Mouse (Mus musculus) MEL (cell line): ENCODE results near the gene Zswim7. TPM values are rescaled to one million over a fixed set of nuclear protein-coding genes. Genes with fewer than 3 reads are reported as not detected.

Experiments used
- DNase-seq: peaks from one replicate; pipeline ENCODE4 v3.0.0; 2011; ENCODE audit warnings: low read depth, low spot score
- H3K27ac ChIP-seq: 2 replicates; pipeline ENCODE4 v1.5.1; 2012; ENCODE audit warnings: low read depth, mild to moderate bottlenecking, control low read depth, low read length, moderate library complexity; ENCODE audit not compliant: control insufficient read depth
- H3K27me3 ChIP-seq, 2 experiments: fragments of 150-350 bp in 1 of 2; sonication (generic) in 1 of 2; 2 replicates each; pipeline ENCODE4 v1.6.1; 2012; ENCODE audit warnings: low read length in 2 of 2, mild to moderate bottlenecking in 2 of 2, improper control_type of control experiment in 1 of 2, moderate library complexity in 1 of 2; ENCODE audit not compliant: insufficient read depth in 2 of 2, control insufficient read depth in 1 of 2
- H3K36me3 ChIP-seq, 2 experiments: 2 replicates each; pipeline ENCODE4 v1.6.1; 2012 to 2014; ENCODE audit warnings: low read length in 2 of 2, improper control_type of control experiment in 1 of 2, inconsistent platforms in 1 of 2, mild to moderate bottlenecking in 1 of 2; ENCODE audit not compliant: insufficient read depth in 2 of 2, control insufficient read depth in 1 of 2
- H3K4me1 ChIP-seq, 2 experiments: fragments of 150-350 bp in 1 of 2; sonication (generic) in 1 of 2; 2 replicates each; pipeline ENCODE4 v1.6.1; 2012; ENCODE audit warnings: low read length in 2 of 2, improper control_type of control experiment in 1 of 2, mild to moderate bottlenecking in 1 of 2; ENCODE audit not compliant: insufficient read depth in 2 of 2, control insufficient read depth in 1 of 2
- H3K4me3 ChIP-seq, 2 experiments: fragments of 150-350 bp in 1 of 2; sonication (generic) in 1 of 2; 2 replicates each; pipeline ENCODE4 v1.5.1; 2012; ENCODE audit warnings: low read depth in 2 of 2, low read length in 2 of 2, mild to moderate bottlenecking in 2 of 2, moderate library complexity in 2 of 2, control low read depth in 1 of 2, improper control_type of control experiment in 1 of 2; ENCODE audit not compliant: control insufficient read depth in 1 of 2, insufficient read depth in 1 of 2
- H3K79me2 ChIP-seq: 2 replicates; pipeline ENCODE4 v1.6.1; 2012; ENCODE audit warnings: mild to moderate bottlenecking, low read length, moderate library complexity; ENCODE audit not compliant: control insufficient read depth, poor library complexity, insufficient read depth
- H3K9ac ChIP-seq: 2 replicates; pipeline ENCODE4 v1.6.1; 2012; ENCODE audit warnings: low read depth, mild to moderate bottlenecking, control low read depth, low read length, moderate library complexity; ENCODE audit not compliant: control insufficient read depth, poor library complexity, severe bottlenecking
- H3K9me3 ChIP-seq: fragments of 150-350 bp; sonication (generic); replicated peaks from 2 replicates; pipeline ENCODE4 v1.6.1; 2012; ENCODE audit warnings: mild to moderate bottlenecking, low read length, improper control_type of control experiment, moderate library complexity; ENCODE audit not compliant: insufficient read depth
- CHD1 ChIP-seq: IDR thresholded peaks from 2 replicates; pipeline ENCODE4 v1.6.1; 2012; ENCODE audit warnings: low read depth, mild to moderate bottlenecking, inconsistent platforms, low read length, improper control_type of control experiment
- ETS1 ChIP-seq: IDR thresholded peaks from 2 replicates; pipeline ENCODE4 v1.6.1; 2012; ENCODE audit warnings: low read depth, mild to moderate bottlenecking, inconsistent platforms, low read length, improper control_type of control experiment, moderate library complexity
- GABPA ChIP-seq: IDR thresholded peaks from 2 replicates; pipeline ENCODE4 v1.6.1; 2012; ENCODE audit warnings: low read depth, mild to moderate bottlenecking, inconsistent platforms, low read length, improper control_type of control experiment, moderate library complexity
- GATA1 ChIP-seq: IDR thresholded peaks from 2 replicates; pipeline ENCODE4 v1.6.1; 2011; ENCODE audit warnings: low read depth, low read length, improper control_type of control experiment
- HCFC1 ChIP-seq: IDR thresholded peaks from 2 replicates; pipeline ENCODE4 v1.6.1; 2012; ENCODE audit warnings: low read depth, mild to moderate bottlenecking, inconsistent platforms, low read length, improper control_type of control experiment, moderate library complexity
- JUND ChIP-seq: IDR thresholded peaks from 2 replicates; pipeline ENCODE4 v1.6.1; 2011; ENCODE audit warnings: low read depth, mild to moderate bottlenecking, improper control_type of control experiment, low read length
- MAFK ChIP-seq: IDR thresholded peaks from 2 replicates; pipeline ENCODE4 v1.6.1; 2011; ENCODE audit warnings: low read depth, mild to moderate bottlenecking, low read length, improper control_type of control experiment, borderline replicate concordance
- MEF2A ChIP-seq: IDR thresholded peaks from 2 replicates; pipeline ENCODE4 v1.6.1; 2014; ENCODE audit warnings: low read depth, mild to moderate bottlenecking, inconsistent platforms, low read length, improper control_type of control experiment; ENCODE audit not compliant: poor library complexity, insufficient replicate concordance, severe bottlenecking; ENCODE audit errors: extremely low read depth
- RCOR1 ChIP-seq: IDR thresholded peaks from 2 replicates; pipeline ENCODE4 v1.6.1; 2012; ENCODE audit warnings: low read depth, mild to moderate bottlenecking, inconsistent platforms, low read length, improper control_type of control experiment
- TAL1 ChIP-seq: IDR thresholded peaks from 2 replicates; pipeline ENCODE4 v1.6.1; 2012; ENCODE audit warnings: mild to moderate bottlenecking, inconsistent platforms, low read length, moderate library complexity, mixed read lengths
- TBP ChIP-seq: IDR thresholded peaks from 2 replicates; pipeline ENCODE4 v1.8.0; 2011; ENCODE audit warnings: low read depth, low read length, improper control_type of control experiment
- UBTF ChIP-seq: IDR thresholded peaks from 2 replicates; pipeline ENCODE4 v1.6.1; 2012; ENCODE audit warnings: low read depth, mild to moderate bottlenecking, inconsistent platforms, low read length, improper control_type of control experiment, moderate library complexity, borderline replicate concordance; ENCODE audit not compliant: insufficient read depth
- USF1 ChIP-seq: IDR thresholded peaks from 2 replicates; pipeline ENCODE4 v1.6.1; 2014; ENCODE audit warnings: low read depth, mild to moderate bottlenecking, inconsistent platforms, low read length, improper control_type of control experiment, moderate library complexity
- USF2 ChIP-seq, 2 experiments: IDR thresholded peaks; 2 replicates each; pipeline ENCODE4 v1.6.1; 2011 to 2012; ENCODE audit warnings: improper control_type of control experiment in 2 of 2, low read length in 2 of 2, borderline replicate concordance in 1 of 2, inconsistent platforms in 1 of 2, low read depth in 1 of 2, mild to moderate bottlenecking in 1 of 2; ENCODE audit not compliant: insufficient read depth in 1 of 2
- ZNF384 ChIP-seq: IDR thresholded peaks from 2 replicates; pipeline ENCODE4 v1.6.1; 2012; ENCODE audit warnings: low read depth, mild to moderate bottlenecking, inconsistent platforms, low read length, improper control_type of control experiment
- polyA plus RNA-seq, 2 experiments: library from polyadenylated mRNA; stranded (reverse) in 1 of 2; unstranded in 1 of 2; fragments of >175 nt in 1 of 2; fragments of >200 nt in 1 of 2; gene quantifications; 2 replicates each; pipeline versions ENCODE4 v1.2.1 to v1.2.4; 2012; ENCODE audit warnings: low replicate concordance in 2 of 2, low read depth in 1 of 2; ENCODE audit not compliant: insufficient read length in 2 of 2, insufficient read depth in 1 of 2, missing spikeins in 1 of 2
- total RNA-seq: library from RNA; depleted of rRNA; stranded (reverse); fragments of 300-350 nt; gene quantifications from 2 replicates; pipeline ENCODE4 v1.2.3, GENCODE M21; 2012

Gene Zswim7
- total and polyA plus RNA-seq, 3 experiments = 15.1 to 18.7 TPM; not detected in 1

DNA sequence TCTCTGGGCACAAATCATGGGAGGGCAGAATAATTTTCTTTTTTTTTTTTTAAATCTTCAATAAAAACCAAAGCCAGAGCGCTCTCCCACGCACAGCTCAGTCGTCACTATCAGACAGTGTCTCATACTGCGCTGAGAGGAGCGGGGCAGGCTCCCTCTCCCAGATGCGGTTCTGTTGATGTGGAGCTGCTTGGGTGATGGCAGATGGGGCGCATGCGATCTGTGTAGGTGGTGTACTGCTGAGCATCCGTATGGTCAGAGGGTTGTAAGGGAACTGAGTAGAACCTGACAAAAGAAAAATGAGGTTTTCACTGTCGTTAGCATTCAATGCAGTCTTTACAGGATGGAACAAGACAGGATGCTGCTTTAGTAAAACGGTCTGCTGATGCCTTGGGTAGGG, 36.6 kb upstream of the Zswim7 start:
- no peaks in the 10 kb centered on the region for H3K4me1 ChIP-seq
- no peak overlapping the region for H3K9ac ChIP-seq
- no peak overlapping the region for H3K27ac ChIP-seq
- H3K27me3 ChIP-seq = no peaks in the 10 kb centered on the region
- no peaks in the 10 kb centered on the region for H3K9me3 ChIP-seq
- peaks cover 0 to 43% of the 10 kb centered on the region in 2 experiments; a peak in 2 of 4 replicates for H3K36me3 ChIP-seq
- TF ChIP-seq TBP (no peak), GATA1 (no peak), UBTF (no peak), MAFK (no peak)
- no peaks in the 10 kb centered on the region for H3K79me2 ChIP-seq
- no peak overlapping the region for H3K4me3 ChIP-seq
- DNase-seq = no peak

DNA sequence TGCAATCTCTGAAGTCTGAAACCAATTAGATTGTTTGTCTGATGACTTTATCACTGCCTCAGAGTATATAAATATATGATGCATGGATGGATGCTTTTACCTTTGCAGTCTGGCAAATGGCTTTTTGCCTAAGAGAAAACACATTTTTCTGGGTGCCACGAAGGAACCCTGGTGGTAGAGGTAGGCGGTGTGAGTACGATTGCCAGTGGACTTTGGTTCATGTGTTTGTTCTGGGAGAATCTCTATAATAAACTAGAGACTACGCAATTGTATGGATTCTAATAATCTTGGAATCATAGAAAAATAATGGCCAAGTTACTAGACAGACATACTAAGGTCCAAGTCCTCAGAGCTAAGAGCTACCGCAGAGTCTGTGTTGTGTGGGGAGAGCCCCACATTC, 33.8 kb upstream of the Zswim7 start:
- TF ChIP-seq GATA1 = no peak
- no peak for TF ChIP-seq HCFC1
- no peaks in the 10 kb centered on the region for H3K9me3 ChIP-seq
- no peaks in the 10 kb centered on the region for H3K27me3 ChIP-seq
- DNase-seq = no peak
- no peaks in the 10 kb centered on the region for H3K4me1 ChIP-seq
- H3K4me3 ChIP-seq = no peak overlapping the region
- H3K9ac ChIP-seq = no peak overlapping the region
- no peak overlapping the region for H3K27ac ChIP-seq
- no peaks in the 10 kb centered on the region for H3K79me2 ChIP-seq
- peaks cover 0 to 31% of the 10 kb centered on the region in 2 experiments; a peak in 2 of 4 replicates for H3K36me3 ChIP-seq

DNA sequence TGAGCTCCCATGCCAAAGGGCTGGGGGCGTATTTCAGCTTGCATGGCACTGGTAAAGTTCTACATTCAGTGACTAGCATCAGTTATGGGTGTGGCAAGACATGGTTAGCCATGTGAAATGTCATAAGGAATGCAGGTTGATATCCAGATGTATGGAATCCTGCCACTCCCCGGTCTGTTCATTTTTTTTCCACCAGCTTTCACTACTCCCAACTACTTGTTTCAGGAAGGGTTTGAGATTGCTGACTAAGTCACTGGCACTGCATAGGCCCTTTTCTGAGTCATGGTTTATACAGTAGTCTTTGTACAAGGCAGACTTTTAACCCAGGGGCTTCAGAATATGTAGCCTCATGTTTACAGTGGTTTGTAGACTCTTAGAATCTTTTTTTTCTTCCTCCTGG, 28.1 kb upstream of the Zswim7 start:
- DNase-seq = no peak
- TF ChIP-seq ETS1 (no peak), HCFC1 (no peak), JUND (no peak), CHD1 (no peak), RCOR1 (no peak), GATA1 (no peak), TAL1 (no peak), MAFK (no peak), MEF2A (no peak), USF1 (no peak), USF2 (IDR thresholded peaks at IDR 0.05; ENCODE audit: borderline replicate concordance in 1 of 2, insufficient read depth in 1 of 2, low read depth in 1 of 2, low read length in 2 of 2) (no peak), GABPA (no peak), ZNF384 (no peak)
- Histone ChIP-seq H3K4me3 (no peak overlapping the region), H3K27me3 (no peaks in the 10 kb centered on the region), H3K79me2 (no peaks in the 10 kb centered on the region), H3K4me1 (no peaks in the 10 kb centered on the region), H3K36me3 (peaks cover 0 to 14% of the 10 kb centered on the region in 2 experiments; a peak in 2 of 4 replicates), H3K27ac (no peak overlapping the region), H3K9ac (no peak overlapping the region), H3K9me3 (no peaks in the 10 kb centered on the region)
